Mouse (Mus musculus) ES-E14 (cell line): Measurements from ENCODE around the gene Tgfbr2.

ENCODE experiments used
- CHD2 ChIP-seq: IDR thresholded peaks from 2 replicates; pipeline ENCODE4 v1.6.1; 2014; ENCODE audit warnings: mild to moderate bottlenecking, low read depth, low read length, inconsistent platforms
- HCFC1 ChIP-seq: IDR thresholded peaks from 2 replicates; pipeline ENCODE4 v1.6.1; 2012; ENCODE audit warnings: low read length, inconsistent platforms, borderline replicate concordance; ENCODE audit not compliant: insufficient read depth

- TF ChIP-seq CHD2 (no peak), HCFC1 (no peak)
Measured at GRCm38 (mm10) chr9:116076946-116077345, 98.2 kb downstream of the Tgfbr2 start.
